Mouse (Mus musculus) monocyte, adult 5-6 weeks (primary cell): Measurements from ENCODE around the gene Wdr49. TPM values are rescaled to one million over a fixed set of nuclear protein-coding genes. Genes with fewer than 3 reads are reported as not detected.
A peak's percentile ranks its signal among the peaks of the same experiment; 100 is the strongest.
"Not testable (repeated sequence)": the region's sequence is repeated elsewhere in the genome, so short reads cannot be mapped to it uniquely, and the experiment has no call there.

Experiments used
- ATAC-seq: fragments of 153-309, 156-312 bp; replicated peaks from 2 replicates; pipeline ENCODE4 v1.8.0; 2017; ENCODE audit warnings: mild to moderate bottlenecking; ENCODE audit not compliant: low TSS enrichment, insufficient number of reproducible peaks, severe bottlenecking, poor library complexity, low FRiP score
- total RNA-seq: library from RNA; stranded (forward); fragments of 200-1000, 200-491, 200-594 nt; gene quantifications from 3 replicates; pipeline ENCODE4 v1.2.3, GENCODE M21; 2017

Gene Wdr49
- total RNA-seq, 1 experiment from 2014 or later = not detected

GRCm38 (mm10) chr3:75308228-75308627 is 173.7 kb downstream of the Wdr49 start:
- ATAC-seq = no peak

- no peak for ATAC-seq
Measured at GRCm38 (mm10) chr3:75305584-75305983, 176.4 kb downstream of the Wdr49 start.

GRCm38 (mm10) chr3:75304621-75305020 is 177.3 kb downstream of the Wdr49 start:
- ATAC-seq = no peak

- no peak for ATAC-seq
Measured at GRCm38 (mm10) chr3:75301072-75301471, 180.9 kb downstream of the Wdr49 start.

- not testable (repeated sequence) for ATAC-seq
Measured at GRCm38 (mm10) chr3:75299464-75299863, 182.5 kb downstream of the Wdr49 start.

GRCm38 (mm10) chr3:75297758-75298111 is 184.2 kb downstream of the Wdr49 start:
- ATAC-seq = no peak

- ATAC-seq = 0 out of 2 replicates have a peak, but pooled peaks have one; percentile 10
Measured at GRCm38 (mm10) chr3:75297026-75297757, 184.8 kb downstream of the Wdr49 start.

- ATAC-seq = no peak; the same call in 1 of the 2 replicates
Measured at GRCm38 (mm10) chr3:75293243-75293642, 188.7 kb downstream of the Wdr49 start.

GRCm38 (mm10) chr3:75277455-75277854 is 204.5 kb downstream of the Wdr49 start:
- no peak for ATAC-seq

GRCm38 (mm10) chr3:75276522-75276921 is 205.4 kb downstream of the Wdr49 start:
- no peak for ATAC-seq

GRCm38 (mm10) chr3:75275127-75275526 is 206.8 kb downstream of the Wdr49 start:
- ATAC-seq = no peak

GRCm38 (mm10) chr3:75269978-75270377 is 212.0 kb downstream of the Wdr49 start, which contains the start of gene Serpini2:
Serpini2 (minus strand) TSS chr3:75270078.
- no peak for ATAC-seq

- ATAC-seq = no peak
Measured at GRCm38 (mm10) chr3:75259356-75259755, 222.6 kb downstream of the Wdr49 start.

Other genes starting within 250 kb of the Wdr49 start
- not detected in 3 replicates for gene Serpini2, start 212.1 kb downstream of the Wdr49 start, total RNA-seq
- gene Pdcd10, start 74.7 kb upstream of the Wdr49 start, total RNA-seq = 253 to 300 TPM (median 254 TPM) in 3 replicates
- 2.4 to 5.8 TPM (median 5.3 TPM) in 3 replicates for gene Serpini1, start 75.4 kb upstream of the Wdr49 start, total RNA-seq